32 mouse cellular contexts compared by ENCODE assay signal in genomic region chr17:25445074-25445473, GRCm38 (mm10). TPM values are rescaled to one million over a fixed set of nuclear protein-coding genes. Genes with fewer than 3 reads are reported as not detected.
DNase-seq lines count a peak whose midpoint lies in the region; ATAC-seq and TF ChIP-seq lines count a peak whose summit lies in the region.
"Had no signal": no experiment of that assay in that cellular context is flagged by ENCODE, and none has a peak within 500 bp of the region (broad histone marks: within the 10 kb centered on the region; RNA-seq: fewer than 3 reads in every experiment).

No protein-coding gene starts in this region.

- no peak overlapping the region for H3K4me2 ChIP-seq in intestine, embryonic 14.5 days (ENCODE audit: low read length)
- no peak overlapping the region for H3K4me2 ChIP-seq in intestine, postnatal 0 days (replicated peaks; ENCODE audit: low read depth)
- no peak overlapping the region for H3K4me2 ChIP-seq in neural tube, embryonic 13.5 days
- no peak overlapping the region for H3K4me2 ChIP-seq in hindbrain, embryonic 13.5 days
- H3K4me2 ChIP-seq: forebrain, embryonic 12.5 days had no signal

- H3K27ac ChIP-seq in intestine, embryonic 14.5 days (ENCODE audit: low read depth) = peak overlapping the region; percentile 3; the same call in 1 of the 2 replicates
- no peak overlapping the region for H3K27ac ChIP-seq in intestine, postnatal 0 days (ENCODE audit: low read depth, low read length)
- no peak overlapping the region for H3K27ac ChIP-seq in neural tube, embryonic 13.5 days (replicated peaks)
- 0 out of 2 replicates have a peak overlapping the region, but pooled peaks have one; percentile 19 for H3K27ac ChIP-seq in hindbrain, embryonic 13.5 days
- no peak overlapping the region for H3K27ac ChIP-seq in embryonic facial prominence, embryonic 10.5 days (replicated peaks)
- H3K27ac ChIP-seq: forebrain, embryonic 12.5 days; heart, embryonic 10.5 days; liver, embryonic 14.5 days; midbrain, embryonic 10.5 days had no signal

- H3K9me3 ChIP-seq in intestine, embryonic 14.5 days (ENCODE audit: control insufficient read depth, low read length) = no peaks in the 10 kb centered on the region
- no peaks in the 10 kb centered on the region for H3K9me3 ChIP-seq in intestine, postnatal 0 days (ENCODE audit: control insufficient read depth)
- 0 out of 2 replicates have a peak, but pooled peaks cover 4% of the 10 kb centered on the region for H3K9me3 ChIP-seq in neural tube, embryonic 13.5 days
- no peaks in the 10 kb centered on the region for H3K9me3 ChIP-seq in hindbrain, embryonic 13.5 days
- H3K9me3 ChIP-seq in embryonic facial prominence, embryonic 10.5 days = no peaks in the 10 kb centered on the region
- H3K9me3 ChIP-seq: forebrain, embryonic 12.5 days; heart, embryonic 10.5 days; midbrain, embryonic 10.5 days had no signal

- WGBS in intestine, embryonic 14.5 days = 37% methylated on average over 4 of the region's 4 CpGs
- WGBS in intestine, postnatal 0 days = 25% methylated on average over 4 of the region's 4 CpGs
- 42% methylated on average over 4 of the region's 4 CpGs for WGBS in neural tube, embryonic 13.5 days
- whole genome bisulfite sequencing in hindbrain, embryonic 13.5 days = 56% methylated on average over 4 of the region's 4 CpGs
- 56% methylated on average over 4 of the region's 4 CpGs for WGBS in embryonic facial prominence, embryonic 10.5 days

- no peak for TF ChIP-seq CTCF in intestine, postnatal 0 days (IDR thresholded peaks at IDR 0.05; ENCODE audit: low read depth)

- no peak overlapping the region for H3K9ac ChIP-seq in intestine, embryonic 14.5 days (ENCODE audit: low read length)
- H3K9ac ChIP-seq in intestine, postnatal 0 days (ENCODE audit: low read depth, low read length) = no peak overlapping the region
- H3K9ac ChIP-seq in neural tube, embryonic 13.5 days = 0 out of 2 replicates have a peak overlapping the region, but pooled peaks have one; percentile 2
- H3K9ac ChIP-seq in hindbrain, embryonic 13.5 days = no peak overlapping the region
- H3K9ac ChIP-seq: forebrain, embryonic 12.5 days; forebrain, postnatal 0 days; liver, embryonic 14.5 days had no signal

- ATAC-seq in intestine, embryonic 14.5 days (replicated peaks; ENCODE audit: low FRiP score, low TSS enrichment, low read depth) = no peak
- ATAC-seq in intestine, postnatal 0 days = no peak
- ATAC-seq in neural tube, embryonic 13.5 days (ENCODE audit: low read depth) = no peak
- ATAC-seq in hindbrain, embryonic 13.5 days (ENCODE audit: low FRiP score) = no peak
- ATAC-seq: activated CD4-positive, CD25-positive, alpha-beta regulatory T cell, adult 4 months; forebrain, postnatal 0 days; inflammation-experienced regulatory T-cells, adult 6 months had no signal

- H3K4me3 ChIP-seq in intestine, embryonic 14.5 days (ENCODE audit: low read depth, low read length) = no peak overlapping the region
- no peak overlapping the region for H3K4me3 ChIP-seq in intestine, postnatal 0 days (ENCODE audit: low read depth, low read length)
- no peak overlapping the region for H3K4me3 ChIP-seq in neural tube, embryonic 13.5 days
- H3K4me3 ChIP-seq in hindbrain, embryonic 13.5 days = no peak overlapping the region
- H3K4me3 ChIP-seq in embryonic facial prominence, embryonic 10.5 days = no peak overlapping the region
- H3K4me3 ChIP-seq: erythroblast, embryonic 14.5 days; forebrain, embryonic 12.5 days; heart, embryonic 10.5 days; midbrain, embryonic 10.5 days; myocyte had no signal

- no peak for DNase-seq in intestine, embryonic 14.5 days (ENCODE audit: low spot score)
- no peak for DNase-seq in neural tube, embryonic 10.5 days (ENCODE audit: extremely low spot score, low spot score)
- no peak for DNase-seq in thymus, postnatal 0 days (ENCODE audit: low spot score)
- DNase-seq in embryonic facial prominence, embryonic 10.5 days (ENCODE audit: low spot score) = no peak
- DNase-seq: adrenal gland, adult 2 months; adrenal gland, postnatal 36 days; B cell, adult 2 months; cerebellum, adult 18-20 months; forebrain, postnatal 0 days; gastrocnemius, postnatal 14 days; heart, postnatal 36 days; kidney, adult 9 months; kidney, postnatal 10 days; layer of hippocampus, postnatal 36 days; left cerebral cortex, postnatal 4 days; lung, adult 2 months; lung, postnatal 14 days; thymus, adult 2 months; thymus, postnatal 4 days had no signal

- H3K36me3 ChIP-seq in intestine, embryonic 14.5 days (ENCODE audit: control insufficient read depth, insufficient read depth, low read length) = no peaks in the 10 kb centered on the region
- no peaks in the 10 kb centered on the region for H3K36me3 ChIP-seq in intestine, postnatal 0 days (ENCODE audit: control insufficient read depth, insufficient read depth)
- H3K36me3 ChIP-seq in neural tube, embryonic 13.5 days = no peaks in the 10 kb centered on the region
- H3K36me3 ChIP-seq in hindbrain, embryonic 13.5 days = no peaks in the 10 kb centered on the region
- no peaks in the 10 kb centered on the region for H3K36me3 ChIP-seq in embryonic facial prominence, embryonic 10.5 days (replicated peaks)
- H3K36me3 ChIP-seq: forebrain, embryonic 12.5 days; heart, embryonic 10.5 days; midbrain, embryonic 10.5 days had no signal

- H3K4me1 ChIP-seq in intestine, embryonic 14.5 days (replicated peaks; ENCODE audit: control insufficient read depth, insufficient read depth, low read length) = peaks cover 11% of the 10 kb centered on the region; the same call in 1 of the 2 replicates
- H3K4me1 ChIP-seq in intestine, postnatal 0 days (replicated peaks; ENCODE audit: control insufficient read depth, insufficient read depth, low read length) = no peaks in the 10 kb centered on the region
- H3K4me1 ChIP-seq in neural tube, embryonic 13.5 days (replicated peaks) = peaks cover 9% of the 10 kb centered on the region; the same call in 1 of the 2 replicates
- H3K4me1 ChIP-seq in hindbrain, embryonic 13.5 days (replicated peaks) = peaks cover 8% of the 10 kb centered on the region
- peaks cover 37% of the 10 kb centered on the region for H3K4me1 ChIP-seq in embryonic facial prominence, embryonic 10.5 days
- H3K4me1 ChIP-seq: forebrain, embryonic 12.5 days had no signal

- no peaks in the 10 kb centered on the region for H3K27me3 ChIP-seq in intestine, embryonic 14.5 days (replicated peaks; ENCODE audit: control insufficient read depth, insufficient read depth, low read length)
- no peaks in the 10 kb centered on the region for H3K27me3 ChIP-seq in intestine, postnatal 0 days (replicated peaks; ENCODE audit: control insufficient read depth, insufficient read depth, low read length)
- H3K27me3 ChIP-seq in neural tube, embryonic 13.5 days = no peaks in the 10 kb centered on the region
- peaks cover 10% of the 10 kb centered on the region for H3K27me3 ChIP-seq in hindbrain, embryonic 13.5 days
- H3K27me3 ChIP-seq in embryonic facial prominence, embryonic 10.5 days (replicated peaks; ENCODE audit: low read depth, poor library complexity, severe bottlenecking) = no peaks in the 10 kb centered on the region

RNA-seq across cellular contexts. Expression of gene Tekt4, which starts 9.3 kb away (rescaled TPM):
- 0.35 TPM in 1 of 2 replicates, not detected in the other for polyA plus RNA-seq in intestine, embryonic 14.5 days (2014; fragmentation: Nextera tagmentation; extraction: Ambion mirVana)
- polyA plus RNA-seq in intestine, postnatal 0 days (2015; fragmentation: Nextera tagmentation; extraction: Ambion mirVana) = not detected in 2 replicates
- 0.57 and 0.87 TPM in 2 replicates for polyA plus RNA-seq in neural tube, embryonic 13.5 days (2015; fragmentation: Nextera tagmentation; extraction: Ambion mirVana)
- polyA plus RNA-seq in hindbrain, embryonic 13.5 days (2015; fragmentation: Nextera tagmentation; extraction: Ambion mirVana) = 1.1 and 2.0 TPM in 2 replicates
- polyA plus RNA-seq in thymus, postnatal 0 days (2015; fragmentation: Nextera tagmentation; extraction: Ambion mirVana) = 0.20 and 0.53 TPM in 2 replicates
- polyA plus RNA-seq in embryonic facial prominence, embryonic 10.5 days (2016; fragmentation: Nextera tagmentation; extraction: Ambion mirVana) = 0.33 TPM in 1 of 2 replicates, not detected in the other
- polyA plus RNA-seq: activated CD4-positive, CD25-positive, alpha-beta regulatory T cell, adult 4 months; erythroblast, embryonic 14.5 days; inflammation-experienced regulatory T-cells, adult 6 months; large intestine, adult 2 months; myocyte had no signal

RNA-seq across cellular contexts. Expression of gene Cacna1h, which starts 11.5 kb away (rescaled TPM):
- polyA plus RNA-seq in intestine, embryonic 14.5 days (2014; fragmentation: Nextera tagmentation; extraction: Ambion mirVana) = 6.6 and 7.0 TPM in 2 replicates
- 1.7 and 1.9 TPM in 2 replicates for polyA plus RNA-seq in intestine, postnatal 0 days (2015; fragmentation: Nextera tagmentation; extraction: Ambion mirVana)
- 12.0 and 12.6 TPM in 2 replicates for polyA plus RNA-seq in neural tube, embryonic 13.5 days (2015; fragmentation: Nextera tagmentation; extraction: Ambion mirVana)
- 9.7 and 10.2 TPM in 2 replicates for polyA plus RNA-seq in hindbrain, embryonic 13.5 days (2015; fragmentation: Nextera tagmentation; extraction: Ambion mirVana)
- polyA plus RNA-seq in thymus, postnatal 0 days (2015; fragmentation: Nextera tagmentation; extraction: Ambion mirVana) = 0.17 and 0.18 TPM in 2 replicates
- polyA plus RNA-seq in embryonic facial prominence, embryonic 10.5 days (2016; fragmentation: Nextera tagmentation; extraction: Ambion mirVana) = 2.9 and 3.3 TPM in 2 replicates
- polyA plus RNA-seq: activated CD4-positive, CD25-positive, alpha-beta regulatory T cell, adult 4 months; inflammation-experienced regulatory T-cells, adult 6 months had no signal

RNA-seq across cellular contexts. Expression of gene Sstr5, which starts 52.0 kb away (rescaled TPM):
- 0.19 and 0.36 TPM in 2 replicates for polyA plus RNA-seq in intestine, embryonic 14.5 days (2014; fragmentation: Nextera tagmentation; extraction: Ambion mirVana)
- polyA plus RNA-seq in intestine, postnatal 0 days (2015; fragmentation: Nextera tagmentation; extraction: Ambion mirVana) = 0.64 and 0.77 TPM in 2 replicates
- polyA plus RNA-seq in neural tube, embryonic 13.5 days (2015; fragmentation: Nextera tagmentation; extraction: Ambion mirVana) = 0.39 and 0.42 TPM in 2 replicates
- polyA plus RNA-seq in hindbrain, embryonic 13.5 days (2015; fragmentation: Nextera tagmentation; extraction: Ambion mirVana) = 0.38 and 0.45 TPM in 2 replicates
- 0.05 and 0.07 TPM in 2 replicates for polyA plus RNA-seq in thymus, postnatal 0 days (2015; fragmentation: Nextera tagmentation; extraction: Ambion mirVana)
- polyA plus RNA-seq in embryonic facial prominence, embryonic 10.5 days (2016; fragmentation: Nextera tagmentation; extraction: Ambion mirVana) = 0.13 and 0.21 TPM in 2 replicates
- polyA plus RNA-seq: activated CD4-positive, CD25-positive, alpha-beta regulatory T cell, adult 4 months; embryonic facial prominence, embryonic 14.5 days; erythroblast, embryonic 14.5 days; inflammation-experienced regulatory T-cells, adult 6 months; midbrain, embryonic 10.5 days; myocyte; thymus, adult 2 months had no signal

Comparison
In these comparisons a context has a peak if more than half of its experiments do, and no peak if none do; other contexts are left out.
1. H3K27ac ChIP-seq: peak in intestine, embryonic 14.5 days (single experiment) and hindbrain, embryonic 13.5 days (single experiment); none in intestine, postnatal 0 days (single experiment), neural tube, embryonic 13.5 days (single experiment) and embryonic facial prominence, embryonic 10.5 days (single experiment).